Mouse (Mus musculus) C3H10T1/2 (cell line): ENCODE measurements around the gene Krcc1. TPM values are rescaled to one million over a fixed set of nuclear protein-coding genes. Genes with fewer than 3 reads are reported as not detected.

ENCODE experiments used
- polyA plus RNA-seq, 2 experiments: library from polyadenylated mRNA; unstranded; fragments of >200 nt; fragmentation: generic; extraction: Trizol; gene quantifications; one replicate each; pipeline ENCODE4 v1.2.1; 2012; ENCODE audit warnings: missing spikeins in 2 of 2

Gene Krcc1
- polyA plus RNA-seq = 1 to 10 TPM; 1.6 to 9.1 TPM

DNA sequence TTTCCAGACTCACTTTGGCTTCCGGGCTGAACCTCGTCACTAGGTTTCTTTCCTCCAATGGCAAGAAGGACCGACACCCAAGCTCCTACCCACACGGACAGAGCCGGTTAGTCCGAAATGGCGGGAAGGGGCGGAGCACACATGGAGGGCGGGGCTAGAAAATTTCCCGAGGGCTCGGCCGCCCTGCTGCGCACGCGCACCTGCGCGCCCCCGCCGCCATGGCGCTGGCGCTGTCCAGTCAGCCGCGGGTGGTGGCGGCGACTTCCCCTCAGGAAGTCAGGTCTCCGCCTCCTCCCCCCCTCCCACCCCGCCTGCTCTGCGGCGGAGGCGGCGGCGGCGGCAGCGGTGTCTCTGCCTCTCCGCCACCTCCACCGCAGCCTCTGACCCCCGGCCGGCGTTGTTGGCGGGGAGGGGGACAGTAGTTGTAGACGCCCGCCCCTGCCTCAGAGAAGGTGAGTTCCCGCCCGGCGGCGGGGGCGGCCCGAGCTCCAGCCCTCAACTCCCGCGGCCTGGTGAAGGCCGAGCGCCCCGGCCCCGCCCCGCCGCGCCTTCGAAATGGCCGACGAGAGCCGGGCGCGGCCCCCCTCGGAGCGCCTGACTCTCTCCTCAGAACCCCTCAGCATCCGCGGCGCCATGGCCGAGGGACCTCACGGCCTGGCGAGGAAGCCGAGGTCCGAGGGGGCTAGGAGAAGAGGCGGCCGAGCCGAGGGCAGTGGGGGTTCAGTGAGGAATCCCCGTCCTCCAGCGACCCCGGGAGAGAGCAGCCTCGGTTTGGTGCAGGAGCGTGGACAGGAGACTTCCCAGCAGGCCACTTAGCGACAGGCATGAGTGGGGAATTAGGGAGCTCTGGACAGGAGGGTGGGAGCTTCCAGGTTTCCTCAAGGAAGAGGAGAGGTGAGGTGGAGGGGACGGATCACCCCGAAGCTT is at the start of gene Krcc1:
Krcc1 (plus strand) TSS at position 289 of the 927 bp plus-strand sequence.

DNA sequence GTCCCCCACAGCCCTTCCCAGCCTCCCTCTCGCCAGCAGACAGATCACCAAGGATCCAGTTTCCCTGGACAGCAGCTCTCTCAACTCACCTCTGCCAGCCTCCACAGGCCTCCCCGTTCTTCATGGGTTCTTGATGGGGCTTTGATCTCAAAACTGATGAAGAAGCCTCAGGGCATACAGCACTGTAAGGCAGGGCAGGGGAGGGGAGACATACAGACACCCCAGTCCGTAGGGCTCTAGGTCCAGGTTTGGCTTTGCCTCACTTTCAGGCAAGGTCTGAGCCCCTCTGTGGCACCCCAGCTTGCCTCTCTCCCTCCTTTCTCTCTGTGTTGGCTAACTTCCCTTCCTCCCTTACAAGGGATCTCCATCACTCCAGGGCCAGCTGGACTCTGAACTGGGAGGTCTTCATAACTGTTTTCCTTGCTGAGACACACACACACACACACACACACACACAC is 50.4 kb downstream of the Krcc1 start, which contains the start of gene Smyd1:
Smyd1 (minus strand) TSS at position 408 of the 458 bp plus-strand sequence.

DNA sequence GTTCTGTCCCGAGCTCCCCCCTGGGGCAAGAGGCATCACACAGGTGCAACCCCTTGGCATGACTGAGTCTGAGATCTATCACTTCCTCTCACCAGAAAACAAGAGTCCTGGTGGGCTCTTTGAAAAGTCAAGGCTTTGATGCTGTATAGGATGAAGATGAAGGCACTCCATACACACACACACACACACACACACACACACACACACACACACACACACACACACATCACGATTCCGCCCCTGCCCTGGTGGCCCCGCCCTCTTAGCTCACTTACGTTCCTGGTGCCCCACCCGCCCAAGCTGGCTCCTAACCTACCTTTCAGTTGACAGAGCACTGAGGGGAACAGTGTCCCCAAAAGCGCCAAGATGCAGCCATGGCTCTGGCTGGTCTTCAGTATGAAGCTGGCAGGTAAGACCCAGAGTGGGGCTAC is 51.0 kb downstream of the Krcc1 start, which contains the start of gene Cd8b1:
Cd8b1 (plus strand) TSS at position 298 of the 431 bp plus-strand sequence.

Other genes with a start within 250 kb of the Krcc1 start
- under 1 TPM; 0.06 to 0.70 TPM for gene Thnsl2, start 127.2 kb upstream of the Krcc1 start, polyA plus RNA-seq
- gene Fabp1, start 71.8 kb upstream of the Krcc1 start, polyA plus RNA-seq = not detected
- under 1 TPM in 1 of 2 experiments, not detected in 1; 0.08 TPM for gene Smyd1, start 50.6 kb downstream of the Krcc1 start, polyA plus RNA-seq
- gene Cd8b1, start 51.1 kb downstream of the Krcc1 start, polyA plus RNA-seq = not detected
- not detected for gene Cd8a, start 101.8 kb downstream of the Krcc1 start, polyA plus RNA-seq
- gene Rmnd5a, start 169.0 kb downstream of the Krcc1 start, polyA plus RNA-seq = 1 to 10 TPM in 1 of 2 experiments, under 1 TPM in 1; 0.23 to 9.2 TPM
- gene Rnf103, start 222.2 kb downstream of the Krcc1 start, polyA plus RNA-seq = 1 to 10 TPM in 1 of 2 experiments, under 1 TPM in 1; 0.55 to 7.4 TPM